Mouse (Mus musculus) heart, adult 2 months (tissue): ENCODE results near the gene Mindy4b-ps.
"Not testable (repeated sequence)": the region's sequence is repeated elsewhere in the genome, so short reads cannot be mapped to it uniquely, and the experiment has no call there.

ENCODE experiments used
- CTCF ChIP-seq: fragments of 200-600 bp; IDR thresholded peaks from 2 replicates; pipeline ENCODE4 v1.8.1; 2022; ENCODE audit warnings: antibody characterized with exemption, mild to moderate bottlenecking, moderate library complexity
- EP300 ChIP-seq: fragments of 200-500 bp; IDR thresholded peaks from 2 replicates; pipeline ENCODE4 v1.6.1; 2011; ENCODE audit warnings: low read depth, low read length, control low read depth; ENCODE audit not compliant: insufficient read depth
- POLR2A ChIP-seq: fragments of 200-500 bp; IDR thresholded peaks from 2 replicates; pipeline ENCODE4 v1.6.1; 2011; ENCODE audit warnings: mild to moderate bottlenecking, low read depth, low read length, control low read depth; ENCODE audit not compliant: insufficient read depth

DNA sequence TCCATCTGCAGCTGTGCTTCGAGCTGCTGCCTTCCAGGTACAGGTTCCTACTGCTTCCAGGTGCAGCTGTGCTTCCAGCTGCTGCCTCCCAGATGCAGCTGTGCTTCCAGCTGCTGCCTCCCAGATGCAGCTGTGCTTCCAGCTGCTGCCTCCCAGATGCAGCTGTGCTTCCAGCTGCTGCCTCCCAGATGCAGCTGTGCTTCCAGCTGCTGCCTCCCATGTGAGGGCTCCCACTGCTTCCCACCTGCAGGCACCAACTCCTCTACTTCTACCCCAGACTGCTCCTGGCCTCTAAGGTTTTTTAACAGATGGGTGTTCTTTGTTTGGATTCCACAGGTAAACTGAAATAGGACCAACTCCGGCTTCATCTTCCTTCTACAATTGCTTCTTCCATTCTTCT is 49.8 kb upstream of the Mindy4b-ps start:
- not testable (repeated sequence) for TF ChIP-seq POLR2A, CTCF, EP300
